Mouse (Mus musculus) liver, embryonic 14.5 days (tissue): ENCODE data around the gene 2810021J22Rik. TPM values are rescaled to one million over a fixed set of nuclear protein-coding genes. Genes with fewer than 3 reads are reported as not detected.
A peak's percentile ranks its signal among the peaks of the same experiment; 100 is the strongest.

ENCODE experiments used
- ATAC-seq: fragments of 200-750 bp; cut with Nextera tagmentation; 2 replicates; pipeline ENCODE4 v1.8.0; 2017; ENCODE audit warnings: moderate number of reproducible peaks, mild to moderate bottlenecking, moderate library complexity; ENCODE audit not compliant: insufficient read depth
- DNase-seq, 3 experiments: peaks; one replicate each; pipeline ENCODE4 v3.0.0-alpha.2; 2012 to 2013; ENCODE audit warnings: low read depth in 3 of 3, low spot score in 3 of 3
- H3K27ac ChIP-seq: fragments of 300-500 bp; sonication (generic); 2 replicates; pipeline ENCODE4 v1.5.1; 2014; ENCODE audit warnings: moderate library complexity, mild to moderate bottlenecking, control low read depth, inconsistent platforms
- H3K27me3 ChIP-seq: fragments of 300-500 bp; sonication (generic); 2 replicates; pipeline ENCODE4 v1.6.1; 2014; ENCODE audit warnings: mild to moderate bottlenecking, low read length, moderate library complexity; ENCODE audit not compliant: control insufficient read depth, insufficient read depth
- H3K36me3 ChIP-seq: fragments of 300-500 bp; sonication (generic); replicated peaks from 2 replicates; pipeline ENCODE4 v1.6.1; 2014; ENCODE audit warnings: low read depth; ENCODE audit not compliant: control insufficient read depth, insufficient read depth
- H3K4me1 ChIP-seq, 2 experiments: fragments of 200-500 bp in 1 of 2; fragments of 300-500 bp in 1 of 2; sonication (generic) in 1 of 2; replicated peaks; 2 replicates each; pipeline ENCODE4 v1.6.1; 2012 to 2014; ENCODE audit warnings: antibody characterized with exemption in 1 of 2, inconsistent platforms in 1 of 2, low read length in 1 of 2; ENCODE audit not compliant: control insufficient read depth in 2 of 2, insufficient read depth in 2 of 2
- H3K4me2 ChIP-seq: fragments of 300-500 bp; sonication (generic); 2 replicates; pipeline ENCODE4 v1.6.1; 2014; ENCODE audit warnings: low read depth, mild to moderate bottlenecking, control low read depth, moderate library complexity
- H3K4me3 ChIP-seq, 2 experiments: fragments of 200-500 bp in 1 of 2; fragments of 300-500 bp in 1 of 2; sonication (generic) in 1 of 2; 2 replicates each; pipeline ENCODE4 v1.5.1; 2012 to 2014; ENCODE audit warnings: low read depth in 2 of 2, low read length in 2 of 2, mild to moderate bottlenecking in 2 of 2, control low read depth in 1 of 2, inconsistent platforms in 1 of 2, moderate library complexity in 1 of 2; ENCODE audit not compliant: insufficient read depth in 1 of 2
- H3K9ac ChIP-seq: fragments of 300-500 bp; sonication (generic); replicated peaks from 2 replicates; pipeline ENCODE4 v1.6.1; 2014; ENCODE audit warnings: mild to moderate bottlenecking, control low read depth, moderate library complexity
- H3K9me3 ChIP-seq: fragments of 300-500 bp; sonication (generic); 2 replicates; pipeline ENCODE4 v1.6.1; 2016; ENCODE audit warnings: low read length, mixed read lengths; ENCODE audit not compliant: control insufficient read depth
- CTCF ChIP-seq: IDR thresholded peaks from 2 replicates; pipeline ENCODE4 v1.5.1; 2016; ENCODE audit warnings: antibody characterized with exemption, low read depth, control low read depth
- EP300 ChIP-seq: IDR thresholded peaks from 2 replicates; pipeline ENCODE4 v1.6.1; 2016; ENCODE audit warnings: antibody characterized with exemption, low read depth
- WGBS: fragments of 180-500 bp; shearing (Covaris S2); extraction: QIAGEN DNeasy Blood & Tissue Kit; methylation state at CpG from one replicate; pipeline ENCODE4 v1.1.7; 2014; ENCODE audit not compliant: insufficient replicate concordance; 5-methylcytosine and 5-hydroxymethylcytosine counted together
- polyA plus RNA-seq, 2 experiments: library from polyadenylated mRNA; depleted of rRNA in 1 of 2; stranded (reverse) in 1 of 2; unstranded in 1 of 2; fragments of >200 nt; fragmentation: Nextera tagmentation in 1 of 2; extraction: Ambion mirVana in 1 of 2; gene quantifications; 2 replicates each; pipeline versions ENCODE4 v1.2.1 to v1.2.3; 2012 to 2014

Gene 2810021J22Rik
- polyA plus RNA-seq, 2 experiments = 1.5 to 2.2 TPM

DNA sequence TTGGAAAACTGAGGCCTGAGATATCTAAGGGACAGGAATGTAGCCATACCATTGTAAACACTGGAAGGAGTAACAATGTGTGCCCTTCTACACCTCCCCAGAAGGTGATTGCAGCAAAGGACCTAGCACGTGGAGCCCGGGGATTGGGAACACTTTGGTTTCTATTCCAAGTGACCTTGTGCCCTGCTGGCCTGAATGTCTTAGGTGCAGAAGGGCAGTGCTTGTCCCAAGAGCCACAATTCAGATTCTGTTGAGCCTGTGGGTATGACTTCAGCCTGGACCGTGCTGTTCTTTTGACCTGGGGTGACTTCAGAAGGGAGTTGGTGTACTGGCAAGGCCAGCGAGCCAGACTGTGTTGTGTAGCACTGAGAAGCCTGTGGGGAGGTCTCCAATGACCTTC lies 3.9 kb downstream of the 2810021J22Rik start:
- 67% methylated on average over 4 of the region's 4 CpGs for WGBS
- no peak for ATAC-seq
- no peak overlapping the region for H3K4me3 ChIP-seq
- no peaks in the 10 kb centered on the region for H3K36me3 ChIP-seq
- H3K4me1 ChIP-seq = peaks cover 6 to 8% of the 10 kb centered on the region in 2 experiments; a peak in 2 of 4 replicates
- DNase-seq = no peak
- H3K9me3 ChIP-seq = no peaks in the 10 kb centered on the region
- H3K27me3 ChIP-seq = no peaks in the 10 kb centered on the region
- no peak overlapping the region for H3K9ac ChIP-seq
- TF ChIP-seq EP300 = no peak
- no peak for TF ChIP-seq CTCF
- no peak overlapping the region for H3K4me2 ChIP-seq
- H3K27ac ChIP-seq = no peak overlapping the region

DNA sequence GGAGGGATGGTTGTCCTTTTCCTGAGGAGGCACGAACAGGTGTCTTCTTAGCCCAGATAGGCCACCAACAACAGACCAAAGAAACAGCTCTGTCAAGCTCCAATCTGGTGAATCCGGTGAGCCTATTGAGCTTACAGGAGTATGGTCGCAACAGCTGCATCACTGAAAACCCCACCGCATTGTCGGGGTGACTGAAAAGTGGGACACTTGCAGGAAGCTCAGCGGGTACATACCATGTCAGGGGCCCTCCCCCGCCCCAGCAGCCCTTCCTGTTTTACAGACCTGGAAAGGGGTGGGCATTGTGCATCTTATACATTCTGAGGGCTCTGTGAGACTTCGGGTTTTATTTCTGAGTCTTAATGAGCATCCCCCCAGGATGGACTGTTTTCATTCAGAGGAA lies 16.7 kb downstream of the 2810021J22Rik start:
- no peak for TF ChIP-seq EP300
- TF ChIP-seq CTCF = no peak
- WGBS = 62% methylated on average over 8 of the region's 8 CpGs
- Histone ChIP-seq H3K36me3 (peaks cover 12% of the 10 kb centered on the region), H3K27me3 (no peaks in the 10 kb centered on the region), H3K4me1 (no peaks in the 10 kb centered on the region), H3K27ac (no peak overlapping the region), H3K4me2 (no peak overlapping the region), H3K9me3 (no peaks in the 10 kb centered on the region), H3K4me3 (no peak overlapping the region), H3K9ac (no peak overlapping the region)
- DNase-seq = no peak
- no peak for ATAC-seq

DNA sequence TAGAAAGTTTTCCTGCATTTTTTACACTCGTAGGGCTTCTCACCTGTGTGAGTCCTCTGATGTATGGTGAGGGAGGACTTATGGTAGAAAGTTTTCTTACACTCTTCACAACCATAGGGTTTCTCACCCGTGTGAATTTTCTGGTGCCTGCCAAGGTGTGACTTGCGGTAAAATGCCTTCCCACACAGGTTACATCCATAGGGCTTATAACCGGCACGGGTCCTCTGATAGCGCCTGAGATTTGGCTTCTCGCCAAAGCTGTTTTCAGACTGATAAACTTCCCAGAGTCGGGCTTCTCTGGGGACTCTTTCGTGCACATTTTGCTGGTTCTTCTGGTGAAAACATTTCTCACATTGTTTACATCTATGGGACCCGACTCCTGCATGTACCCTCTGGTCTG lies 23.5 kb downstream of the 2810021J22Rik start:
- 85% methylated on average over 10 of the region's 10 CpGs for WGBS
- Histone ChIP-seq H3K27me3 (no peaks in the 10 kb centered on the region), H3K4me2 (no peak overlapping the region), H3K4me3 (no peak overlapping the region), H3K4me1 (no peaks in the 10 kb centered on the region), H3K9ac (no peak overlapping the region), H3K27ac (no peak overlapping the region), H3K36me3 (peaks cover 60% of the 10 kb centered on the region), H3K9me3 (no peaks in the 10 kb centered on the region)
- DNase-seq (no peak), ATAC-seq (no peak)
- no peak for TF ChIP-seq CTCF
- no peak for TF ChIP-seq EP300

DNA sequence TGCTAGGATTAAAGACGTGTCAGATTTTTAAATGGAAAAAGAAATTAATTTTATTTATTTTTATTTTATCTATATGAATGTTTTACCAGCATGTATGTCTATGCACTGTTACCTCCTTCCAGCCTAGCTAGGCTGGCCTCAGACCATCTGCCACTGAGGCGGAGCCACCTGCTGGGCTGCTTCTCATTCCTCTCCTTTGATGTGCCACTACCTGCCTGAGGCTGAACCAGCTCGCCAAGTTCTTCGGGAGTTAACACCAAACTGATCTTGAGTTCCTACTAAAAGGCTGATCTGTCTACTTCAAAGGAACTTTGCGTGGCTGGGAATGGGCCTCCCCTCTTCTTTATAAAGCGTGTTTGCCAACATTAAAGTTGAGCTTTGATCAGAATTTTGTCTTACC lies 27.4 kb downstream of the 2810021J22Rik start:
- TF ChIP-seq CTCF (no peak), EP300 (no peak)
- ATAC-seq = no peak
- Histone ChIP-seq H3K4me3 (no peak overlapping the region), H3K9ac (no peak overlapping the region), H3K4me1 (no peaks in the 10 kb centered on the region), H3K36me3 (peaks cover 86% of the 10 kb centered on the region), H3K4me2 (no peak overlapping the region), H3K9me3 (no peaks in the 10 kb centered on the region), H3K27ac (no peak overlapping the region), H3K27me3 (no peaks in the 10 kb centered on the region)
- WGBS = 84% methylated on average over 6 of the region's 6 CpGs
- DNase-seq = no peak

DNA sequence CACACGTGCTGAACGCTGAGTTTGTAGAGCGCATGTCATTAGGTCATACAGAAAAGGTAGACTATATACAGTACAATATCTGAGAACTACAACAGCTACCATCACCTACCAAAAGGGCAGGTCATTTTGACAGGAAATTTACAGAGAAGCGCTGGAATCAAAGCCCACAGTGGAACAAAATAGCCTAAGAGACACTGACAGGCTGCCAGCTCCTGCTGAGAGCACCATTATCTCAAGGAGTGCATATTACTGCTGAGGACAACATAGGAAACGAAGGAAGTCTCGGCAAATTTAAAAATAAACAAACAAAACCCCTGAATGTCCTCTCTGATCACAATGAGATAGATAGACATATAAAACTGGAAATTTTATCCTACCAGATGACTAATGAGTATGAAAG lies 30.5 kb downstream of the 2810021J22Rik start:
- ATAC-seq (no peak), DNase-seq (no peak)
- Histone ChIP-seq H3K4me1 (peaks cover 14 to 16% of the 10 kb centered on the region in 2 experiments), H3K27ac (no peak overlapping the region), H3K4me3 (no peak overlapping the region), H3K4me2 (no peak overlapping the region), H3K36me3 (peaks cover 83% of the 10 kb centered on the region), H3K27me3 (no peaks in the 10 kb centered on the region), H3K9ac (no peak overlapping the region), H3K9me3 (no peaks in the 10 kb centered on the region)
- WGBS = 91% methylated on average over 6 of the region's 6 CpGs
- TF ChIP-seq CTCF (no peak), EP300 (no peak)

DNA sequence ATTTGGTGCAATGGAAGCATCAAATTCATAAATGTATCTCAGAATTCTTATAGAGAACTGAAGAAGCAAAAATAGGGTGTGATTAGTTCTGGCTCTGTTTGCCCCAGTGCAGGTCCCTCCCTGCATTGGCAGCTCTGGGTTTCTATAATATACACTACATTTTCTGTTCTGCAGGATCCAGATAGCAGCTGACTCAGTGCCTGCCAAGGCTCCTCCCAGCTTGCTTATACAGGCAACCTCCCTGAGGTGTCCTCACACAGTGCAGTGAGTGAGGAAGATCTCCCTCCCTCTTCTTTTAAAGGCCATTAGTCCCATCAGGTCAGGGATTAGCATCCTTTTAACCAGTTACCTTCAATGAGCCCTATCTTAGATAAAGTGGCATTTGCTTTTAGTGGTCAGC lies 34.1 kb downstream of the 2810021J22Rik start:
- Histone ChIP-seq H3K9me3 (no peaks in the 10 kb centered on the region), H3K9ac (no peak overlapping the region; the same call in 1 of the 2 replicates), H3K4me1 (peaks cover 18 to 21% of the 10 kb centered on the region in 2 experiments), H3K27me3 (no peaks in the 10 kb centered on the region), H3K36me3 (peaks cover 56% of the 10 kb centered on the region), H3K4me2 (peak overlapping the region; percentile 85), H3K4me3 (peak overlapping the region in 1 of 2 experiments; percentile 17; a peak in 2 of 4 replicates), H3K27ac (peak overlapping the region; percentile 77)
- ATAC-seq (peak; percentile 54), DNase-seq (peak in 1 of 3 experiments; percentile 51)
- TF ChIP-seq CTCF (no peak), EP300 (no peak)
